Mouse (Mus musculus): ENCODE data around the gene Scgb1b18. TPM values are rescaled to one million over a fixed set of nuclear protein-coding genes. Genes with fewer than 3 reads are reported as not detected.
"Not testable (repeated sequence)": the region's sequence is repeated elsewhere in the genome, so short reads cannot be mapped to it uniquely, and the experiment has no call there.

The Scgb1b18 gene
- not detected in 2 replicates for polyA plus RNA-seq (2015; fragmentation: Nextera tagmentation; extraction: Ambion mirVana)

GRCm38 (mm10) chr7:33185268-33185667, at the start of gene Scgb1b18:
Gene Scgb1b18 (plus strand): TSS chr7:33185568.
- not testable (repeated sequence) for DNase-seq (ENCODE audit: low spot score); H3K27ac ChIP-seq; H3K4me2 ChIP-seq (ENCODE audit: low read length); ATAC-seq (replicated peaks; ENCODE audit: low FRiP score, low read depth); H3K4me3 ChIP-seq (replicated peaks; ENCODE audit: low read depth, low read length); H3K36me3 ChIP-seq (ENCODE audit: insufficient read depth, low read length); H3K4me1 ChIP-seq (replicated peaks; ENCODE audit: insufficient read depth, low read length); H3K9me3 ChIP-seq (replicated peaks; ENCODE audit: low read length); H3K9ac ChIP-seq (ENCODE audit: low read depth, low read length); H3K27me3 ChIP-seq (ENCODE audit: insufficient read depth, low read length)
- no CpG with 5 or more reads among the region's 2 CpGs for WGBS

- not testable (repeated sequence) for DNase-seq (ENCODE audit: low spot score); H3K4me2 ChIP-seq (ENCODE audit: low read length); H3K9me3 ChIP-seq (replicated peaks; ENCODE audit: low read length); H3K4me3 ChIP-seq (replicated peaks; ENCODE audit: low read depth, low read length); H3K9ac ChIP-seq (ENCODE audit: low read depth, low read length); H3K27me3 ChIP-seq (ENCODE audit: insufficient read depth, low read length); H3K36me3 ChIP-seq (ENCODE audit: insufficient read depth, low read length); H3K27ac ChIP-seq; ATAC-seq (replicated peaks; ENCODE audit: low FRiP score, low read depth); H3K4me1 ChIP-seq (replicated peaks; ENCODE audit: insufficient read depth, low read length)
- WGBS, result 75% methylated on average over 2 of the region's 2 CpGs
These were observed 11.6 kb upstream of the Scgb1b18 start, which contains the start of gene Scgb2b18 for GRCm38 (mm10) chr7:33173764-33174163. Gene Scgb2b18 (minus strand): TSS chr7:33173864.

Other genes starting within 250 kb of the Scgb1b18 start
- gene Scgb2b17, start 129.0 kb upstream of the Scgb1b18 start, polyA plus RNA-seq (2015; fragmentation: Nextera tagmentation; extraction: Ambion mirVana), result not detected in 2 replicates
- gene Scgb1b17, start 122.1 kb upstream of the Scgb1b18 start, polyA plus RNA-seq (2015; fragmentation: Nextera tagmentation; extraction: Ambion mirVana), result not detected in 2 replicates
- gene Scgb2b18, start 11.7 kb upstream of the Scgb1b18 start, polyA plus RNA-seq (2015; fragmentation: Nextera tagmentation; extraction: Ambion mirVana), result not detected in 2 replicates
- not detected in 2 replicates for gene Scgb2b19, start 94.8 kb downstream of the Scgb1b18 start, polyA plus RNA-seq (2015; fragmentation: Nextera tagmentation; extraction: Ambion mirVana)
- gene Scgb1b19, start 101.7 kb downstream of the Scgb1b18 start, polyA plus RNA-seq (2015; fragmentation: Nextera tagmentation; extraction: Ambion mirVana), result not detected in 2 replicates
- not detected in 2 replicates for gene Scgb2b20, start 180.8 kb downstream of the Scgb1b18 start, polyA plus RNA-seq (2015; fragmentation: Nextera tagmentation; extraction: Ambion mirVana)
- gene Scgb1b20, start 187.7 kb downstream of the Scgb1b18 start, polyA plus RNA-seq (2015; fragmentation: Nextera tagmentation; extraction: Ambion mirVana), result not detected in 2 replicates